Mouse (Mus musculus) 3134 (cell line): ENCODE measurements around the gene Traf3ip1.
"Not testable (repeated sequence)": the region's sequence is repeated elsewhere in the genome, so short reads cannot be mapped to it uniquely, and the experiment has no call there.

Experiments used
- DNase-seq: peaks from one replicate; pipeline ENCODE4 v3.0.0-alpha.2; 2011; ENCODE audit warnings: low spot score; ENCODE audit not compliant: insufficient read length; ENCODE audit errors: extremely low read depth

The Traf3ip1 gene

GRCm38 (mm10) chr1:91464436-91464835 is 30.0 kb upstream of the Traf3ip1 start:
- no peak for DNase-seq

- DNase-seq = no peak
These were observed 29.2 kb upstream of the Traf3ip1 start for GRCm38 (mm10) chr1:91465244-91465643.

DNA sequence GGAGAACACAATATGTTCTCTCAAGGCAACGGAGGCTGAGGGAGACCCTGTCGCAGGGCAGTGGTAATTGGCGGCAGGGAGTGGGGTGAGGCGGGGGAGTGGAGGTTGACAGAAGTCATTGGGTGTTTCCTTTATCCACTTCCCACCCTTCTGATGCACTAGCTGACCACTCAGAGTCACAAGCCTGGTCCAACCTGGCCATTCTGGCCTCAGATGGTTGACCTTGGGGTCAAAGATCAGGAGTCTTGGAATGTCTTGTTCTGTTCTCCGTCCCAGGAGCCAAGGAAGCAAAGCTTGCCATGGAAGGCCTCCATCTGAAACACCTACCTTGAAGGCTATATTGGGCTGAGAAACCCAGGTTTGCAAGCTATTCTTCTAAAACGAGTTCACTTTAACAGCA is 28.3 kb upstream of the Traf3ip1 start:
- no peak for DNase-seq

DNA sequence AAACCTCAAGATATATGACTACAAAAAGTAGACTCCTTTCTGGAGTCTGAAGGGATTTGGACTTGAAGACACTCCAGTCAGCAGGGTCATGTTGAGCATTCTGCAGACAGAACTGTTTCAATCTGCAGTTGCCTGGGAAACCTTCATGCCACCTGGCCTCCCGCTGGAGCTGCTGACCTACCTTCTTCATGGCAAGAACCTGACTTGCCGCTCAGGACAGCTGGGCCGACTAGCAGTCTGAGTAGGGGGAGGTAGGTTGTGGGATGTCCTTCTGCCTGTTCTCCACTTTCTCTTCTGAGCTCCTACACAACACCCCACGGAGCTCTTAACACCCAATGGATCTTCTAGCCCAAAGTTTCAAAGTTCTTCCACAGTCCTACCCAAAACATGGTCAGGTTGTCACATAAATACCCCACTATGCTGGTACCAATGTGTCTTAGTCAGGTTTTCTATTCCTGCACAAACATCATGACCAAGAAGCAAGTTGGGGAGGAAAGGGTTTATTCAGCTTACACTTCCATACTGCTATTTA is 24.5 kb upstream of the Traf3ip1 start:
- DNase-seq = no peak

DNA sequence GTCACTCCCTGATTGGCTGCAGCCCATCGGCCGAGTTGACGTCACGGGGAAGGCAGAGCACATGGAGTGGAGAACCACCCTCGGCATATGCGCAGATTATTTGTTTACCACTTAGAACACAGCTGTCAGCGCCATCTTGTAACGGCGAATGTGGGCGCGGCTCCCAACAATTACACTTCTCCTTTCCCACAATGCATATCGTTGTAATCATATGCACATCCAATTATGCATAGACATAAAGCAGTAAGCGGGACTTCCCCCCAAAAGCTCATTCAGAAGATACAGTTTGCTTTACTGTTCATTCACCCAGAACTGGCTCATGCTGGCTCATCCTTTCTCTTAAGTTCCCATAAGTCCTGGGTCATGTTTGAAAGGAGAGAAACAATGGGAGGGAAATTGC is 16.3 kb upstream of the Traf3ip1 start:
- DNase-seq = not testable (repeated sequence)

DNA sequence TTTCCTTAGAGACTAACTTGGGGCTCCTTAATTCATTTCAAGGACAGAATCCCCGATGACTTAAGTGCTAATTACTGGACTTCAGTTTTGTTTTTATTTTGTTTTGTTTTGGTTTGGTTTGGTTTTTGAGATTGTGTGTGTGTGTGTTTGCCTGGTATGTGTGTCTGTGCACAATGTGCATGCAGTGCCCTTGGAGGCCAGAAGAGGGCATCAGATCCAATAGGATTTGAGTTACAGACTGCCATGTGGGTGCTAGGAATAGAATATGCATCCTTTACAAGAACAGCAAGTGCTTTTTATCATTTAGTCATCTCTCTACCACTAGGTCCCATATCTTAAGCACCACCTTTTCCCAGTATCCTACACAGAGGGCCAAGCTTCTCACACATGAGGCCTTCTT is 15.5 kb upstream of the Traf3ip1 start:
- no peak for DNase-seq

- no peak for DNase-seq
These were observed 11.7 kb upstream of the Traf3ip1 start for GRCm38 (mm10) chr1:91482616-91483211.

DNA sequence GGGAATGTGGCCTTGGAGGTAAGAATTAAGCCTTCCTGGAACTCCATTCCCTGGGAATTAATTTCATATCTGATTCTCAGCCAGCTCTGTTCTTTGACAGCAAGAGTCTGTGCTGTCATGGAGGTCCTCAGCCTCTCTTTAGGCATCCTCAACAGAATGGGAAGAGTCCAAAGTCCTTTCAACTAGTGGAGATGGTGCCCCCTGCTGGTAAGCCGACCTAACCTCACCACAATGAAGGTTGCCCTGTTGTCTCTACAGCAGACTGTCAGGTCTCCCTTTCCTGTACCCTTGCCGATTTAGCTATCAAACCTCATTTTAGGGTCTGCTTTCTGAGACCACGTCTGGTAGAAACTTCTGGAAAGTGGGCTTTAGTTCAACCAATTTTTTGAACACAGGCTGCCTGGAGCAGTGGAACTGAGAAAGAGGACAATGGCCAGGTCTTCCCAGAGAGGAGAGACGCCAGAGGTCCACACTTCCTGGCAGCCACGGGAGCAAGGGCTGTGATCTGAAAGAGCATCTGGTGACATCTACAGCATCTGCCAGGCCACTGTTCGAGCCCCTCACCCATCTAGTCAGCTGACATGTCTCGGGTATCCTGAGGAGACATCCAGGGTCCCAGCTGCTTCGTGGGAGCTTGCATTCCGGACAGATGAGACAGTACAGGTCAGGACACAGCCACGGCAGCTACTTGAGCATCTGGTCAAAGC is 11.0 kb upstream of the Traf3ip1 start:
- DNase-seq = peak; percentile 72

DNA sequence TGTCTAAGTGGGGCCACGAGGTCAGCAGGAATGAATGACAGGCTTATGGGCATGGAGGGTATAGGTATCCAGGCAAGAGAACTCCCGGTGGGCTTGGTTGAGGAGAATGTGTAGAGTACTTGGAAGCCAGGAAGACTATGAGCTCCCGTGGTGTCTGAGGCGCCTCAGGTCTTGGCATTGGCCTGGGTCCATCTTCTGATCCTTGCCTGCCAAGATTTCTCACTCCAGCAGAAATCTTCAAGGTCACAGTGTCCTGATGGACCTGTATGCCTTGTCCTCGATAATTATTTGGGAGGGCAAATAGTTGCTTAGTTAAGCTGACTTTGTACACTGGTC is 10.5 kb upstream of the Traf3ip1 start:
- DNase-seq = no peak

DNA sequence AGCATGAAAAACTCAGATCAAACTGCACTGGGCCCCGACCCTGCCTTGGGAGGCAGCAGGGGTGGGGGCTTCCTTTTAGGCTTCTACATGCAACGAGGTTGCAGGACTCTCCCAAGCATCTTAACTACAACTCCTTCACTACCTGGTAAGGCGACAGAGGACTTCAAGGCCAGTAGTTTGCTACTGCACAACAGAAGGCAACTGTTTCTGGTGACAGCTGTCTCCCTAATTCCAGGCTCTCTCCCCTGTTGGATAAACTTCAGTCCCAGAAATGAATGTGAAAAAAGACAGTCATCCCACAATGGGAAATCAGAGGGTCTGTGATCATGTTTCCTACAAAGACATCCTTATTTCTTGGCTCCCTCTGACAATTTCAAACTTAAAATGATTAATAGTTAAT is 9.0 kb upstream of the Traf3ip1 start:
- no peak for DNase-seq

GRCm38 (mm10) chr1:91486165-91486564 is 8.3 kb upstream of the Traf3ip1 start:
- no peak for DNase-seq

- DNase-seq = peak; percentile 77
These were observed 4.1 kb upstream of the Traf3ip1 start for GRCm38 (mm10) chr1:91490322-91490721.

GRCm38 (mm10) chr1:91492740-91493139 is 1.7 kb upstream of the Traf3ip1 start:
- peak; percentile 56 for DNase-seq

GRCm38 (mm10) chr1:91493938-91494337 is 509 bp upstream of the Traf3ip1 start:
- DNase-seq = no peak

GRCm38 (mm10) chr1:91495321-91495720 is 874 bp downstream of the Traf3ip1 start:
- no peak for DNase-seq

- DNase-seq = no peak
These were observed 4.1 kb downstream of the Traf3ip1 start for GRCm38 (mm10) chr1:91498579-91498978.

DNA sequence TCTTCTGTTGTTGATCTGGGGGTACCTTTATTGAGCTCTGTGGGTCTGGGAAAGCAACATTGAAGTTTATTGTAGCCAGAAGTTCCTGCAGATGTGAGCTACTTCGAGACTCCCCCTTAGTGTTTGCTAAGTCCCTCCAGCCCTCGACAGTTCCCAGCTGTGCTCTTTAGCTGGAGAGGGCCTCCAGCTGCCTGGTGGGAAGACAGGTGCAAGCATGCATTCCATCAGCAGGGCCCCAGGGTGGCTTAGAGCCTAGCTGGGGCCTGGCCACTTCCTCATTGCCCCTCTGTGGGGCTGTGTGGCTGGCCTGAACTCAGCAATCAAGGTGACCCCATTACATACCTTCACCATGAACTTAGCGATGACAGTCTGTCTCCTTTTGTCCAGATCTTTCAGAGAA is 10.2 kb downstream of the Traf3ip1 start:
- no peak for DNase-seq

- no peak for DNase-seq
These were observed 20.5 kb downstream of the Traf3ip1 start for GRCm38 (mm10) chr1:91514916-91515315.

DNA sequence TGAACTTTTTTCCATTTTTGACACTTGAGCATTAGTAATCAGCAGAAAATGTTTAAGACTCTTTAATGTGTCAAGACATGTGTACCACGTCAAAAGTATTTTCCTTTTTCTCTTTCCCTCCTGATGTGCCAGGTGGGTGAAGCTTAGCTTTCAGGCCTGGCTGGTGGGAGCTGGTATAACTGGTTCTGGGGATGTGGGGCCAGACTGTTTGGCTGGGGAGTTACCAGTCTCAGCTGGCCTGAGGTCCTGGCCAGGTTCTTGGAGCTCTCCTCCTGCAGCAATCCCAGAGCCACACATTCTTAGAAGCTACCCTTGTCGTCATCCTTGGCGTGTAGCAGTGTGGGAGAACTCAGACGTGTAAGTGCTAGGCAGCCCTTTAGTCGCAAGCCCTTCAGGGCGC is 21.2 kb downstream of the Traf3ip1 start:
- DNase-seq = no peak

DNA sequence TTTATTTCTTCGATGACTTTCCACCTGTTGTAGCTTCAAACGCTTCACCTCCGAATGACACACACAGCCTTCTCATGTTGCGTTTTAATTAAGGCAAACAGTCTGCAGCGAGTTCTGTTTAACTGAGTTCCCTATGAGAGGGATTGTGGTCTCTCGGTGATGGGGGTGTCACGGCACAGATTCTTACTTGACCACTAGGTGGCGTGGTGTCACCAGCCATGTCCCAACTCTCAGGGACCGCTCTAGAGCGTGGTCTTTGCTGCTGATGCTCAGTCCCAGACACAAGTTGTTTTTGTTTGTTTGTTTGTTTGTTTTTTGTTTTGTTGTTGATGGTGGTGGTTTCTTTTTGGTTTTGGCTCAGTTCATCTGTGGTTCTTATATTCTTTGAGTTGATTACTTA is 29.3 kb downstream of the Traf3ip1 start:
- DNase-seq = no peak

DNA sequence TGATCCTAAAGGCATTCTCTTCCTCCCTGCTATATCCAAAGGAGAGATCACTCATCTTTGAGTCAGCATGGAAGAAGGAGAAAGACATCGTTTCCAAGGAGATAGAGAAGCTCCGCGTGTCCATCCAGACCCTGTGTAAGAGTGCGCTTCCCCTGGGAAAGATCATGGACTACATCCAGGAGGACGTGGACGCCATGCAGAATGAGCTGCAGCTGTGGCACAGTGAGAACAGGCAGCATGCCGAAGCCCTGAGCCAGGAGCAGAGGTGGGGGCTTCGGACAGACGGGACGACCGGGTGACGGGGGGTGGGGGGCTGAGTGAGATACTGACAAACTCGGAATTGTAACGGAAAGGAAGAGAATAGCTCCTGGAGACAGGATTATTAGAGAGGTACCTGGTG is 31.4 kb downstream of the Traf3ip1 start:
- no peak for DNase-seq

GRCm38 (mm10) chr1:91530166-91530565 is 35.7 kb downstream of the Traf3ip1 start:
- no peak for DNase-seq
